Mouse (Mus musculus) liver, embryonic 15.5 days (tissue): ENCODE measurements at regions not wholly inside any gene's neighbourhood (a gene's known extent, or its start where the extent isn't known, plus 50 kb on each side); places are given as distances from the start of the nearest gene placed in this dataset.

Experiments
- ATAC-seq: fragments of 200-750 bp; cut with Nextera tagmentation; 2 replicates; pipeline ENCODE4 v1.8.0; 2017; ENCODE audit warnings: moderate number of reproducible peaks, mild to moderate bottlenecking, moderate library complexity; ENCODE audit not compliant: insufficient read depth
- H3K27ac ChIP-seq: fragments of 300-500 bp; sonication (generic); replicated peaks from 2 replicates; pipeline ENCODE4 v1.5.1; 2015; ENCODE audit warnings: mild to moderate bottlenecking, inconsistent platforms
- H3K27me3 ChIP-seq: fragments of 300-500 bp; sonication (generic); 2 replicates; pipeline ENCODE4 v1.6.1; 2015; ENCODE audit warnings: mild to moderate bottlenecking, inconsistent platforms
- H3K36me3 ChIP-seq: fragments of 300-500 bp; sonication (generic); replicated peaks from 2 replicates; pipeline ENCODE4 v1.6.1; 2015; ENCODE audit warnings: moderate library complexity, mild to moderate bottlenecking, inconsistent platforms
- H3K4me1 ChIP-seq: fragments of 300-500 bp; sonication (generic); replicated peaks from 2 replicates; pipeline ENCODE4 v1.6.1; 2015; ENCODE audit warnings: inconsistent platforms
- H3K4me2 ChIP-seq: fragments of 300-500 bp; sonication (generic); 2 replicates; pipeline ENCODE4 v1.6.1; 2015; ENCODE audit warnings: moderate library complexity, mild to moderate bottlenecking, inconsistent platforms
- H3K4me3 ChIP-seq: fragments of 300-500 bp; sonication (generic); replicated peaks from 2 replicates; pipeline ENCODE4 v1.5.1; 2015; ENCODE audit warnings: mild to moderate bottlenecking, inconsistent platforms
- H3K9ac ChIP-seq: fragments of 300-500 bp; sonication (generic); 2 replicates; pipeline ENCODE4 v1.6.1; 2015; ENCODE audit warnings: moderate library complexity, mild to moderate bottlenecking, inconsistent platforms
- H3K9me3 ChIP-seq: fragments of 300-500 bp; sonication (generic); replicated peaks from 2 replicates; pipeline ENCODE4 v1.6.1; 2016; ENCODE audit warnings: inconsistent platforms
- WGBS: fragments of 180-500 bp; shearing (Covaris S2); methylation state at CpG from one replicate; pipeline ENCODE4 v1.1.7; 2015; ENCODE audit warnings: mixed read lengths; ENCODE audit not compliant: insufficient replicate concordance; 5-methylcytosine and 5-hydroxymethylcytosine counted together

GRCm38 (mm10) chr12:12693838-12694777, 247.6 kb downstream of the Mycn start:
- no peaks in the 10 kb centered on the region for H3K27me3 ChIP-seq
- H3K9me3 ChIP-seq, result no peaks in the 10 kb centered on the region
- no peaks in the 10 kb centered on the region for H3K36me3 ChIP-seq
- ATAC-seq, result no peak
- H3K4me3 ChIP-seq, result no peak overlapping the region
- 43% methylated on average over 29 of the region's 29 CpGs for WGBS
- H3K9ac ChIP-seq, result no peak overlapping the region
- no peaks in the 10 kb centered on the region for H3K4me1 ChIP-seq
- no peak overlapping the region for H3K4me2 ChIP-seq
- no peak overlapping the region for H3K27ac ChIP-seq

GRCm38 (mm10) chr12:12687376-12687775, 254.3 kb downstream of the Mycn start:
- Histone ChIP-seq H3K9me3 (no peaks in the 10 kb centered on the region), H3K36me3 (no peaks in the 10 kb centered on the region), H3K4me2 (no peak overlapping the region), H3K27ac (no peak overlapping the region), H3K27me3 (no peaks in the 10 kb centered on the region), H3K4me3 (no peak overlapping the region), H3K4me1 (no peaks in the 10 kb centered on the region), H3K9ac (no peak overlapping the region)
- ATAC-seq, result no peak
- 54% methylated on average over 2 of the region's 2 CpGs for WGBS

GRCm38 (mm10) chr12:12685217-12685522, 256.5 kb downstream of the Mycn start:
- H3K4me1 ChIP-seq, result no peaks in the 10 kb centered on the region
- no peak overlapping the region for H3K9ac ChIP-seq
- H3K4me2 ChIP-seq, result no peak overlapping the region
- no peaks in the 10 kb centered on the region for H3K36me3 ChIP-seq
- H3K27me3 ChIP-seq, result peaks cover 5% of the 10 kb centered on the region; the same call in 1 of the 2 replicates
- H3K9me3 ChIP-seq, result no peaks in the 10 kb centered on the region
- WGBS, result 37% methylated on average over 7 of the region's 7 CpGs
- H3K4me3 ChIP-seq, result no peak overlapping the region
- ATAC-seq, result no peak
- H3K27ac ChIP-seq, result no peak overlapping the region

GRCm38 (mm10) chr12:12684481-12685216, 257.1 kb downstream of the Mycn start:
- Histone ChIP-seq H3K27ac (no peak overlapping the region), H3K4me2 (no peak overlapping the region), H3K9me3 (no peaks in the 10 kb centered on the region), H3K9ac (no peak overlapping the region), H3K36me3 (no peaks in the 10 kb centered on the region), H3K4me1 (no peaks in the 10 kb centered on the region), H3K27me3 (peaks cover 5% of the 10 kb centered on the region; the same call in 1 of the 2 replicates), H3K4me3 (no peak overlapping the region)
- 27% methylated on average over 16 of the region's 16 CpGs for WGBS
- ATAC-seq, result no peak

- no peak overlapping the region for H3K4me2 ChIP-seq
- peaks cover 5% of the 10 kb centered on the region; the same call in 1 of the 2 replicates for H3K27me3 ChIP-seq
- no peak for ATAC-seq
- no peaks in the 10 kb centered on the region for H3K36me3 ChIP-seq
- no peak overlapping the region for H3K4me3 ChIP-seq
- 27% methylated on average over 10 of the region's 10 CpGs for WGBS
- H3K9ac ChIP-seq, result no peak overlapping the region
- H3K27ac ChIP-seq, result no peak overlapping the region
- no peaks in the 10 kb centered on the region for H3K9me3 ChIP-seq
- H3K4me1 ChIP-seq, result no peaks in the 10 kb centered on the region
Measured at GRCm38 (mm10) chr12:12683733-12684470, 257.8 kb downstream of the Mycn start.

GRCm38 (mm10) chr12:12681101-12681500, 260.6 kb downstream of the Mycn start:
- H3K4me3 ChIP-seq, result no peak overlapping the region
- no peaks in the 10 kb centered on the region for H3K36me3 ChIP-seq
- H3K4me1 ChIP-seq, result no peaks in the 10 kb centered on the region
- H3K9me3 ChIP-seq, result no peaks in the 10 kb centered on the region
- ATAC-seq, result no peak
- WGBS, result 35% methylated on average over 6 of the region's 6 CpGs
- H3K27ac ChIP-seq, result no peak overlapping the region
- no peak overlapping the region for H3K9ac ChIP-seq
- H3K27me3 ChIP-seq, result peaks cover 5% of the 10 kb centered on the region; the same call in 1 of the 2 replicates
- no peak overlapping the region for H3K4me2 ChIP-seq

- Histone ChIP-seq H3K9me3 (no peaks in the 10 kb centered on the region), H3K36me3 (no peaks in the 10 kb centered on the region), H3K9ac (no peak overlapping the region), H3K27me3 (peaks cover 5% of the 10 kb centered on the region; the same call in 1 of the 2 replicates), H3K4me1 (no peaks in the 10 kb centered on the region), H3K27ac (no peak overlapping the region), H3K4me3 (no peak overlapping the region), H3K4me2 (no peak overlapping the region)
- ATAC-seq, result no peak
- WGBS, result 26% methylated on average over 14 of the region's 14 CpGs
Measured at GRCm38 (mm10) chr12:12680371-12680921, 261.3 kb downstream of the Mycn start.

GRCm38 (mm10) chr12:12676676-12677075, 265.0 kb downstream of the Mycn start:
- no peak overlapping the region for H3K27ac ChIP-seq
- H3K9me3 ChIP-seq, result no peaks in the 10 kb centered on the region
- ATAC-seq, result no peak
- peaks cover 4% of the 10 kb centered on the region; the same call in 1 of the 2 replicates for H3K27me3 ChIP-seq
- no peak overlapping the region for H3K4me3 ChIP-seq
- no peaks in the 10 kb centered on the region for H3K4me1 ChIP-seq
- H3K4me2 ChIP-seq, result no peak overlapping the region
- 65% methylated on average over 9 of the region's 9 CpGs for WGBS
- H3K9ac ChIP-seq, result no peak overlapping the region
- no peaks in the 10 kb centered on the region for H3K36me3 ChIP-seq

- no peak overlapping the region for H3K9ac ChIP-seq
- H3K36me3 ChIP-seq, result no peaks in the 10 kb centered on the region
- 61% methylated on average over 5 of the region's 5 CpGs for WGBS
- no peak overlapping the region for H3K4me2 ChIP-seq
- no peaks in the 10 kb centered on the region for H3K4me1 ChIP-seq
- no peak overlapping the region for H3K27ac ChIP-seq
- no peak overlapping the region for H3K4me3 ChIP-seq
- no peak for ATAC-seq
- no peaks in the 10 kb centered on the region for H3K27me3 ChIP-seq
- no peaks in the 10 kb centered on the region for H3K9me3 ChIP-seq
Measured at GRCm38 (mm10) chr12:12669931-12670330, 271.8 kb downstream of the Mycn start.

- Histone ChIP-seq H3K9me3 (no peaks in the 10 kb centered on the region), H3K27me3 (no peaks in the 10 kb centered on the region), H3K4me2 (no peak overlapping the region), H3K9ac (no peak overlapping the region), H3K4me3 (no peak overlapping the region), H3K36me3 (no peaks in the 10 kb centered on the region), H3K27ac (no peak overlapping the region), H3K4me1 (no peaks in the 10 kb centered on the region)
- ATAC-seq, result no peak
- WGBS, result 65% methylated on average over 4 of the region's 4 CpGs
Measured at GRCm38 (mm10) chr12:12668919-12669318, 272.8 kb downstream of the Mycn start.

GRCm38 (mm10) chr12:12655611-12656010, 286.1 kb downstream of the Mycn start:
- H3K9ac ChIP-seq, result no peak overlapping the region
- no peak for ATAC-seq
- H3K36me3 ChIP-seq, result no peaks in the 10 kb centered on the region
- 74% methylated on average over 8 of the region's 8 CpGs for WGBS
- H3K27me3 ChIP-seq, result no peaks in the 10 kb centered on the region
- no peaks in the 10 kb centered on the region for H3K4me1 ChIP-seq
- H3K4me2 ChIP-seq, result no peak overlapping the region
- H3K27ac ChIP-seq, result no peak overlapping the region
- no peaks in the 10 kb centered on the region for H3K9me3 ChIP-seq
- H3K4me3 ChIP-seq, result no peak overlapping the region
